Mouse (Mus musculus): ENCODE measurements around the gene Cdkn3.

- no peak for TF ChIP-seq EP300 (IDR thresholded peaks at IDR 0.05; ENCODE audit: low read depth)
- no peak for TF ChIP-seq CTCF (IDR thresholded peaks at IDR 0.05; ENCODE audit: low read depth)
Measured at GRCm38 (mm10) chr14:46781086-46781485, 20.7 kb downstream of the Cdkn3 start.
